Mouse (Mus musculus) heart, postnatal 0 days (tissue): ENCODE measurements around the gene Lsp1.

Experiments
- CTCF ChIP-seq: IDR thresholded peaks from 2 replicates; pipeline ENCODE4 v1.5.1; 2016; ENCODE audit warnings: antibody characterized with exemption, control low read depth, low read depth
- EP300 ChIP-seq: IDR thresholded peaks from 2 replicates; pipeline ENCODE4 v1.6.1; 2016; ENCODE audit warnings: antibody characterized with exemption, low read depth

DNA sequence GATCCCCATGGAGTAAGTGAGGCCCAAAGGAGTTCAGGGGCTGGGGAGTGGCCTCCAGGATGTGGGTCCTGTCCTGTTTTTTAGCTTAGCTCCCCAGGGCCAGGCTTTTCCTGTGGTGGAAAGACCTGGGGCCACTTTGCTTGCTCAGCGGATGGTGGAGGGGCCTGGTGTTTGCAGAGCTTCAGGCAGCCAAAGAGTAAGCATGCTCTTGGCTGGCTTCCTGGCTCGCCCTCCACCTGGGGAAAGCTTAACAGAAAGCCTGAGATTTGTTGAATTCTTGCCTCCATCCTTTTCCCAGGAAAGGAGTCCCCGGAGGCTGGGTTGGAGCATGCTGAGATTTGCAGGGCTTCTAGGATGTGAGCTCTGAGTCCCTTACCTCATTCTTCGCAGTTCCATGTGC, 74.5 kb downstream of the Lsp1 start:
- TF ChIP-seq CTCF, result no peak
- no peak for TF ChIP-seq EP300
